Mouse (Mus musculus) stomach, postnatal 0 days (tissue): ENCODE measurements around the gene Zmym6.

Source experiments
- CTCF ChIP-seq: IDR thresholded peaks from 2 replicates; pipeline ENCODE4 v1.5.1; 2016; ENCODE audit warnings: antibody characterized with exemption, low read depth, mild to moderate bottlenecking, moderate library complexity
- EP300 ChIP-seq: optimal IDR thresholded peaks from 2 replicates; pipeline ENCODE3; 2016; ENCODE audit warnings: antibody characterized with exemption

- no peak for TF ChIP-seq CTCF
- TF ChIP-seq EP300: no peak
Measured at GRCm38 (mm10) chr4:127157746-127158145, 80.6 kb downstream of the Zmym6 start.
